Mouse (Mus musculus) frontal cortex, postnatal 25 days (tissue): ENCODE measurements around the gene Polr2b.

Source experiments
- DNase-seq, 2 experiments: peaks; one replicate each; pipeline ENCODE4 v3.0.0; 2022; ENCODE audit warnings: low spot score in 2 of 2

Polr2b gene

GRCm38 (mm10) chr5:77386596-77387413, 76.9 kb downstream of the Polr2b start:
- DNase-seq: no peak

GRCm38 (mm10) chr5:77387414-77387704, 77.4 kb downstream of the Polr2b start:
- DNase-seq: no peak

- no peak for DNase-seq
Observed at GRCm38 (mm10) chr5:77388359-77388758, 78.4 kb downstream of the Polr2b start.

- no peak for DNase-seq
Observed at GRCm38 (mm10) chr5:77390272-77390671, 80.3 kb downstream of the Polr2b start.

GRCm38 (mm10) chr5:77393094-77393619, 83.2 kb downstream of the Polr2b start:
- DNase-seq: no peak

- no peak for DNase-seq
Observed at GRCm38 (mm10) chr5:77393990-77394618, 84.2 kb downstream of the Polr2b start.

- no peak for DNase-seq
Observed at GRCm38 (mm10) chr5:77398285-77399057, 88.5 kb downstream of the Polr2b start.
